Mouse (Mus musculus) cerebellum, postnatal 4 days (tissue): ENCODE measurements around the gene Hist1h4b.
"Not testable (repeated sequence)": the region's sequence is repeated elsewhere in the genome, so short reads cannot be mapped to it uniquely, and the experiment has no call there.

Source experiments
- DNase-seq, 2 experiments: peaks; one replicate each; pipeline ENCODE4 v3.0.0; 2022; ENCODE audit warnings: low spot score in 2 of 2, mixed read lengths in 1 of 2

Hist1h4b gene

DNA sequence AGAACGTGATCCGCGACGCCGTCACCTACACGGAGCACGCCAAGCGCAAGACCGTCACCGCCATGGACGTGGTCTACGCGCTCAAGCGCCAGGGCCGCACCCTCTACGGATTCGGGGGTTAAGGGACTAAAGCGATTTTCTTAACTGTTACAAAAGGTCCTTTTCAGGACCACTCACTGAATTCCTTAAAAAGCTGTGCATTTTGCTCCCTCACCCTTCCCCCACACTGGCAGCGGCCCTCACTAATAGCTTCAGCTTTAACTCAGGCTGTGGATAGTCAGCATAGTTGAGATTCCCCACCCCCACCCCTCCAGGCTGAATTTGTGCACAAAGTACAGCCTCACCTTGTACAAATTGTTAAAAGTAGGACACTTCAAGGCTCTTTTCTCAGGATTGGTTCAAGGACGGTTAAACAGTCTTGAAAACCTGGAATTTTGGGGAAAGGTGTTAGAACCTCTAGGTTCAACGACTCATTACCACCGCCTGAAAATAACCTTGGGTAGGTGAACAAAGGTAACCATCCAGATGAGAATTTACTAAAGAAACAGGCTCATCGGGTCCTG lies 479 bp downstream of the Hist1h4b start:
- DNase-seq = no peak

DNA sequence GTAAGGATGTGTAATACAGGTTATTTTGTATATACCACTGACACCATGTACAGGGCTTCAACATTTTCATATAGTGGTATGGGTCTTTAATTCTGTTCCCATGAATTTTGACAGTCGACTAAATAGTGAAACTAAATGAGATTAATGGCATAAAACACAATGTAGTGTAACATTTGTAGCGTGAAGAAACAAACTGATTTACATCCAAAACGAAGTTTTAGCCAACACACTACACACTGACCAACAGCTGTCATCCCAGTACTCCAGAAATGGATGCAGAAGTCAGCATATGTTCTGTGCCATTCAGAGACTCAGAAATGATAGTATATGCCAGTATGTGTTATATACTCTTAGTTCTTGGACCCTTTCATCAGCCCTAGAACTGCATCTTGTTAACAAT lies 1.1 kb downstream of the Hist1h4b start:
- DNase-seq = no peak

DNA sequence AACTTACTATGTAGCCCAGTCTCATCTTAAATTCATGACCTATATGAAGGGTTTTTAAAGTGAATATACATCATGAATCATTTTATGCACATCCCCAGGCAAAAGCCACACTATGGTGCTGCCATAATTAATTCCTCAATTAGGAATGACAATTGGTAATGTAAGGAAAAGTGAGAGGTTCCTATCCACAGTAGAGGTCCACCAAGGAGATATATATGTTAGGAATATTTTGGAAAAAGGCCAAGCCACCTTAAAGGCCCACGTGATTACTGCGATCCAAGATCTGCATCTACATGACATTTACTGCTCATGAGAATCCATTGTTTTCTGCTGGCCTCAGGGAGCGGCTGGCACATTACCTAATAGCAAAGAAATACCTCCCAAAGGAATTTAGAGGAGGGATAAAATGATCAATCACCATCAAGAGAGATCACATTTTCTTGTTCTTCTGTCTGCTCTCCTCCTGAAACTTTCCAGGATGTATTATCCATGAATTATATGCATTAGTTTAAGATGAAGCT lies 2.5 kb downstream of the Hist1h4b start:
- no peak for DNase-seq

DNA sequence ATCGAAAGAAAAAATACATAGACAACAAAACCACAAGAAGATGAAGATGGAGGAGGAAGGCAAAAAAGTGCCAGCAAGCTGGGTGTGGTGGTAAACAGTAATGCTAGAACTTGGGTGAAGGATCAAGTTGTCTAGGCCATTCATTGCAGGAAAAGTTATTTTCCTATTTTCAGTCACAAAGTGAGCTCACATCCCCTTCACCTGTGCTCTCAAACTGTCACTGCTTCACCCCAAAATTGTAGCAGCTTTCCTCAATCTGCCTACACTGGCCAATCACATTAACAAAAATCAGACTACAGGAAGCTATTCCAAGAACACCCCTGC lies 3.1 kb downstream of the Hist1h4b start:
- no peak for DNase-seq

DNA sequence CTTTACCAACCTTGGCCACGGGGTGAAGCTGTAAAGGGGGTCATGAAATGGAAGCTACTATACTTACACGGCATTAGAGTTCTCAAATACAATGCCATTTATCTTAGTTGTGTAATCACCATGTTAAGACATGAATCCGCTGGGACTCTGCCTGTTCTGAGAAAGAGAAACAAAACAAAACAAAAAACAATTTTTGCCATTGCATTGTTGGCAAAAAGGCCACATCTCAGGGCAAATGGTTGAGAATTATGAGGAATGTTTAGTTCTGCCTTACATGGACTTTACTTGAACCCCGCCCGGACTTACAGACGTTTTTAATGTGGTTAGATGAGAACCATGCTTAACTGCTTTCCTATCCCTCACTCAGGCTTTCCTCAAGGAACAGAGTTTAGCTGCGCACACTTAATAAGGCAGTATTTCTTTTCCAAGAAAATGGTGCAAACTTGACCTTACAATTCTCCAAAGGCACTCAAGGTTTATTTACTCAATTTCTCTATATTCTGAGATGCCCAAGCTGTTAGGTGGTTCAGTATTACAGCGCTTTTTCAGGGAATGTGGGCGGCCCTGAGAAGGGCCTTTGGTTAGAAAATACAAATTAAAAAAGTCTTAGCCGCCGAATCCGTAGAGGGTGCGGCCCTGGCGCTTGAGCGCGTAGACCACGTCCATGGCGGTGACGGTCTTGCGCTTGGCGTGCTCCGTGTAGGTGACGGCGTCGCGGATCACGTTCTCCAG lies 3.6 kb downstream of the Hist1h4b start:
- DNase-seq = no peak

- DNase-seq = peak; percentile 95 to 98
These were observed 4.4 kb downstream of the Hist1h4b start, which contains the start of gene Hist1h4a for GRCm38 (mm10) chr13:23760972-23761864. Gene Hist1h4a (minus strand): TSS chr13:23761230.

GRCm38 (mm10) chr13:23761871-23762821 lies 5.3 kb downstream of the Hist1h4b start, which contains the start of gene Hist1h3a:
Gene Hist1h3a (minus strand): TSS chr13:23762386.
- DNase-seq = not testable (repeated sequence)

DNA sequence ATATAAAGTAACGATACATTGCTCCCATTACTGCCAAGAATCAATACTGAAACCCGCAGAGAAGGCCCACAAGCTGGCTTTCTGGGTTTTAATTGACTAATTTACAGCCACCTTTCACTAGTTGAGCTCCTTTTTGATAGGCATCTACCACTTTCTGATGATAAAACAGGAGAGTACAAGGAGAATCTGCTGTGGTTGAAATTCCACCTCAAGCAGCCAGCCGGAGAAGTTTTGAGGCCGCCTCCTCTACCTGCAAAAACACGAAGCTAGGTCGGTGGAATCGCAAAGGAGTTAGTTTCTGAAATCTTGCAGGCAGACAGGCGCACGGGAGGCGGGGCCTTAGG lies 6.4 kb downstream of the Hist1h4b start:
- DNase-seq = no peak

DNA sequence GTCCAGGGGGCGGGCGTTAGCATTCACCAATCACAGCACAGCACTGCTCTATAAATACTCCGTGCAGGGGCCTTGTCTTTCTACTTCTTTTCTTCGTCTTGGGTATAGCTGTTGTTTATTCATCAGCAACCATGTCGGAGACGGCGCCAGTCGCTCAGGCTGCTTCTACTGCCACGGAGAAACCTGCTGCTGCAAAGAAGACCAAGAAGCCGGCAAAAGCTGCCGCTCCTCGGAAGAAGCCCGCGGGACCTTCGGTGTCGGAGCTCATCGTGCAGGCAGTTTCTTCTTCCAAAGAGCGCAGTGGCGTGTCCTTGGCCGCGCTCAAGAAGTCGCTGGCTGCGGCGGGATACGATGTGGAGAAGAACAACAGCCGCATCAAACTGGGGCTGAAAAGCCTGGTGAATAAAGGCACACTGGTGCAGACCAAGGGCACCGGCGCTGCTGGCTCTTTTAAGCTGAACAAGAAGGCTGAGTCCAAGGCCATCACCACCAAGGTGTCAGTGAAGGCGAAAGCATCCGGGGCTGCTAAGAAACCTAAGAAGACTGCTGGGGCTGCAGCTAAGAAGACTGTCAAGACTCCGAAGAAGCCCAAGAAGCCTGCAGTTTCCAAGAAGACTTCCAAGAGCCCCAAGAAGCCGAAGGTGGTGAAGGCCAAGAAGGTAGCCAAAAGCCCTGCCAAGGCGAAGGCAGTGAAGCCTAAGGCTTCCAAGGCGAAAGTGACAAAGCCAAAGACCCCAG lies 6.9 kb downstream of the Hist1h4b start, which contains the start of gene Hist1h1a:
Gene Hist1h1a, plus strand, starts transcription at position 81 of the 738 bp plus-strand sequence.
- DNase-seq = peak; percentile 61 to 76

- no peak for DNase-seq
These were observed 7.7 kb downstream of the Hist1h4b start for GRCm38 (mm10) chr13:23764324-23765171.

- DNase-seq = no peak
These were observed 8.3 kb downstream of the Hist1h4b start for GRCm38 (mm10) chr13:23765172-23765513.

DNA sequence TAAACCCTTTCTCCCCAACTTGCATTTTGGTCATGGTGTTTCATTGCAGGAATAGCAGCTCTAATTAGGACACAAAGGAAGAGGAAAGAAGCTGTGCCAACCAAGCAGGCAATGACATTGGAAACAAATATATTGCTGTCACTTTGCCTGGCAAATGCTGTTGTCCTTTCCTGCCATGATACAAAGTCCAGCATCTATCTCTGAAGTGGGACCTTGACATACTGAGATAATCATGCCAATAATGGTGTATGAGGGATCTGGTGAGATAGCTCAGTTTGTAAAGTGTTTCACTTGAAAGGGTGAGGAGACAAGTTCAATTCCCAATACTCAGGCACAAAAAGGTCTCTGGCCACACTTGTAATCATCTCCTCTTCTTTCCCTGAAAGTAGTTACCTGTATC lies 10.0 kb downstream of the Hist1h4b start:
- no peak for DNase-seq

DNA sequence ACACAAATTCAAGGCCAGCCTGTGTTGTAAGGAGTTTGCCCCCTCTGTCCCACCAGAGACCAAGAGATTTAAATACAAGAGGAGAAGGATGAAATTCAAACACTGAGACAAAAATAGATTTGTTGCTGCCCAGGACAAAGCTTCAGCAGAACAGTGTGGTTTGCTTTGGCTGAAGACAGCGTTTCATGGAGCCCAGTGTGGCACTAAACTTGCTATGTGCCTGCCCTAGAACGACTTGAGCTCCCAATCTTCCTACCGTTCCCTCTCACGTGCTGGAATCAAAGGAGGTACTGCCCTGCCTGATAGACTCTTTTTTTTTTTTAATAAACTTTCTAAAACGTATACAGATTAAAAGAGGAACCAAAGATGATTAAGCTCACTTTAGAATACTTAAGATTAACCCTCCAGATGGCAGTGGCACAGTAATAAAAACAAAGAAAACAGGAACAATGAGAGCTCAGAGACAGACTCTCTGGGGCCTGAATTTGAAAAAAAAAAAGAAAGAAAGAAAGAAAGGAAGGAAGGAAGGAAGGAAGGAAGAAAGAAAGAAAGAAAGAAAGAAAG lies 12.1 kb downstream of the Hist1h4b start:
- no peak for DNase-seq

DNA sequence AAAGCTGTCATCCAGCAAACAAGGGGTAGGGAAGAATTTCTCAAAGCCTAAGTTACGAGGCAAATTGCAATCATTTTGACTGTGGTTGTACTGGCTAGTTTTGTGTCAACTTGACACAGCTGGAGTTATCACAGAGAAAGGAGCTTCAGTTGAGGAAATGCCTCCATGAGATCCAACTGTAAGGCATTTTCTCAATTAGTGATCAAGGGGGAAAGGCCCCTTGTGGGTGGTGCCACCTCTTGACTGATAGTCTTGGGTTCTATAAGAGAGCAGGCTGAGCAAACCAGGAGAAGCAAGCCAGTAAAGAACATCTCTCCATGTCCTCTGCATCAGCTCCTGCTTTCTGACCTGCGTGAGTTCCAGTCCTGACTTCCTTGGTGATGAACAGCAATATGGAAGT lies 12.8 kb downstream of the Hist1h4b start, which contains the start of gene Trim38:
Gene Trim38, plus strand, starts transcription at position 301 of the 400 bp plus-strand sequence.
- not testable (repeated sequence) for DNase-seq

DNA sequence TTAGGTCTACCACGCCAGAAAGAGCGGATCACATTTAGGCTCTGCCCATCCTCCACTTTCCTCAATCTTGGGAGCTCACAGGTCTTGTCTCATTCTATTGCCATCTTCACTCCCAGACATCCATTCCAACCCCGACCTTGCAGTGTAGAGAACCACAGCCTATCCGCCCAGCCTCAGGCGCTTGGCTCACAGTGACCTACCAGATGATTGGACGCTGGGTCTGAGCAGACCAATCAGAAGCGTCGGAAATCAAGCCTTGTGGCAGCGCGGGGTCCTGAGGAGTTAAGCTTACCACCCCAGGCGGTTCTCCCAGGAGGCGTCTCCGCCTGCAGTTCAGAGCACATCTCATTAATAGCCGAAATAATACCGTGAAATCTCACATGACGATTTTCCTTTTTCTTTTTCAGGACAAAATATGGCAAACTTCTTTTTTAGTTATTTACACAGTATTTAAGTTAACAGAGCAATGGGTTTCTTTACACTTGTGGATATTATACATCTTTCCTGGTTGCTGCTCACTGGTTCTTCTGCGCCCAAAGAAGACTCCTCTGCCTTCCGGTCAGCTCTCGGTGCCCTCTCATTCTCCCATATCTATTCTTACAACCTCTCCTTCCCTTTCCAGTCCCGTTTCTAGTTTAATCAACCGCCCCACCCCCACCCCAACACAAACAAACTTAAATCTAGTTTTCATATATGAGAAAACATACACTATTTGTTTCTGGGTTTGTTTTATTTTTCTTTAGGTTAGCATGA lies 15.9 kb downstream of the Hist1h4b start:
- DNase-seq = peak in 1 of 2 experiments; percentile 9

- DNase-seq = no peak
These were observed 21.5 kb downstream of the Hist1h4b start for GRCm38 (mm10) chr13:23778339-23778738.

- no peak for DNase-seq
These were observed 22.2 kb downstream of the Hist1h4b start for GRCm38 (mm10) chr13:23779025-23779424.

DNA sequence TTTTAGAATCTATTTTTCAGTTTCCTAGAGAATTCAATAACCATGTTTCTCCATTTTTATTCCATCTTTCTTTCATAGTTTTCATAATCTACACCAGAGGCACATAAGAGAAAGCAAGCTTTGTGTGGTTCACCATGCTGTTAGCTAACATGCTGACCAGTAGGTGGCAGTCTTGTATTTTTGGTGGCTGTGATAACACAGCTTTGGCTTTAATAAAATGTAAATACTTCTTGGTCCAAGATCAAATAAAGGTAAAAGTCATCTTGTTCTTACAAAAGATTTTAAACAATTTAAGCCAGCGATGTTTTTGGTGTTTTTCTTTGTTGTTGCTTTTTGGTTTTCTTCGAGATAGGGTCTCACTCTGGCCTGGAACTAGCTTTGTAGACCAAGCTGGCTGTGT lies 35.7 kb downstream of the Hist1h4b start:
- DNase-seq = peak in 1 of 2 experiments; percentile 30
